In the genomic region with DNA sequence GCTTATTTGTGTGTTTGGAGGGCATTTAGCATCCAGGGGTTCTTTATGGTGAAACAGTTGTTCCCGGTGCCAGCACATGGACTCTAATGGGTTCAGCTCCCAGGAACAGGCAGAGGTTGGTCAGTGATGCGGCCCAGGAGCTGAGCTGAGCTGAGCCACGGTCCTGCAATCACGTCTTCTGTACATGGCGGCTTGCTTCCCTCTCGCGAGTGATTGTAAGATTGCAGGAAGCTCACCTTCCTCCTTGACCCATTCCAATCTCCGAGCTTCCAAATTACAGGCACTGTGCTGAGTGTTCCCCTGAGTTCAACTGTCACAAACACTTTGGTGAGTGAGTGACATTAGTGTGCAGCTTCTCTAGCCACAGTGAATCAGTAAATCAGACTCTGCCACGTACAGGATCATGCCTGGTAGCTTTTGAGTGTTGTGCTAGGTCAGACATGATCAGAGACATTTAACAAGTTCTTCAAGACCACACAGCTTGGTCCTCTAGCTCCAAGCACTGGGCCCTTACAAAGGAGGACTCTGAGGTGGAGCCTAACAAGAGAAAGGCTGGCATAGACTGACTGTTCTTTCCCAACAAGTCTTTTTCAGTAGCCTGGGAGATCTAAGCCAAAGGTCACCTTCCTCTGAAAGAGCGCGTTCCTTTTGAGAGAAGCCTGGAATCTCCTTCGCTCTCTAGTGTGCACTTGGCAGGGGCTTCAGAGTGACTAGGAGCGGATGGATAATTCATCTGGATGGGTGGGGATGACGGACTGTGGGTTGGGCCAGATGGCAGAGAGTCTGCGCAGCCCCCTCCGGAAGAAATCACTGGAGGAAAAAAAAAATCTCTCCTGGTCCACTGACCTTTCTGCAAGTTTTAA, we compare ENCODE assay signal across 9 mouse cellular contexts.
DNase-seq lines count a peak whose midpoint lies in the region; ATAC-seq and TF ChIP-seq lines count a peak whose summit lies in the region.
"Had no signal": no experiment of that assay in that cellular context is flagged by ENCODE, and none has a peak within 500 bp of the region (broad histone marks: within the 10 kb centered on the region; RNA-seq: fewer than 3 reads in every experiment).

No protein-coding gene starts in this region.

- DNase-seq in kidney, adult 11 months = peak; percentile 53
- no peak for DNase-seq in forebrain, postnatal 0 days
- DNase-seq in limb, embryonic 10.5 days (ENCODE audit: low spot score) = no peak
- DNase-seq in stomach, postnatal 0 days (ENCODE audit: low spot score) = no peak
- DNase-seq in urinary bladder, adult 18-20 months (ENCODE audit: low spot score in 2 of 2) = no peak
- DNase-seq in thymus, postnatal 14 days = no peak
- DNase-seq in cerebellum, adult 2 months = no peak
- DNase-seq: thymus, postnatal 4 days had no signal

- 30% methylated on average over 16 of the region's 16 CpGs for WGBS in kidney, embryonic 14.5 days
- 24% methylated on average over 16 of the region's 16 CpGs for WGBS in forebrain, postnatal 0 days
- 21% methylated on average over 16 of the region's 16 CpGs for WGBS in limb, embryonic 10.5 days
- WGBS in stomach, postnatal 0 days = 36% methylated on average over 16 of the region's 16 CpGs
- 70% methylated on average over 16 of the region's 16 CpGs for WGBS in cerebellum, adult 2 months

- H3K9ac ChIP-seq in kidney, embryonic 14.5 days (ENCODE audit: low read depth, low read length) = no peak overlapping the region
- H3K9ac ChIP-seq in forebrain, postnatal 0 days = no peak overlapping the region
- no peak overlapping the region for H3K9ac ChIP-seq in stomach, postnatal 0 days (ENCODE audit: low read length)

- TF ChIP-seq CTCF in forebrain, postnatal 0 days (IDR thresholded peaks at IDR 0.05; ENCODE audit: low read depth) = peak; percentile 35
- peak; percentile 16; the same call in 1 of the 2 replicates for TF ChIP-seq CTCF in stomach, postnatal 0 days (IDR thresholded peaks at IDR 0.05; ENCODE audit: low read depth)
- no peak for TF ChIP-seq CTCF in cerebellum, adult 2 months (IDR thresholded peaks at IDR 0.05; ENCODE audit: borderline replicate concordance, insufficient read depth, low read depth, low read length)

- no peak overlapping the region for H3K4me3 ChIP-seq in kidney, embryonic 14.5 days (ENCODE audit: low read length)
- H3K4me3 ChIP-seq in forebrain, postnatal 0 days (ENCODE audit: low read depth, low read length) = no peak overlapping the region
- H3K4me3 ChIP-seq in limb, embryonic 10.5 days = 0 out of 2 replicates have a peak overlapping the region, but pooled peaks have one; percentile 12
- H3K4me3 ChIP-seq in stomach, postnatal 0 days (ENCODE audit: low read depth, low read length) = no peak overlapping the region
- H3K4me3 ChIP-seq in cerebellum, adult 2 months (replicated peaks; ENCODE audit: insufficient read depth, low read depth, low read length) = no peak overlapping the region

- TF ChIP-seq EP300 in stomach, postnatal 0 days (optimal IDR thresholded peaks at IDR 0.05) = no peak

- no peaks in the 10 kb centered on the region for H3K4me1 ChIP-seq in kidney, embryonic 14.5 days (ENCODE audit: control insufficient read depth, insufficient read depth, low read length)
- H3K4me1 ChIP-seq in forebrain, postnatal 0 days (ENCODE audit: insufficient read depth) = peaks cover 21% of the 10 kb centered on the region; the same call in 1 of the 2 replicates
- peaks cover 25% of the 10 kb centered on the region for H3K4me1 ChIP-seq in limb, embryonic 10.5 days
- H3K4me1 ChIP-seq in stomach, postnatal 0 days (replicated peaks; ENCODE audit: control insufficient read depth, insufficient read depth) = peaks cover 2% of the 10 kb centered on the region; the same call in 1 of the 2 replicates
- H3K4me1 ChIP-seq in cerebellum, adult 2 months (ENCODE audit: control insufficient read depth, insufficient read depth, low read length) = peaks cover 31% of the 10 kb centered on the region

- H3K27ac ChIP-seq in kidney, embryonic 14.5 days (ENCODE audit: low read depth, low read length) = no peak overlapping the region
- no peak overlapping the region for H3K27ac ChIP-seq in forebrain, postnatal 0 days (ENCODE audit: low read depth, low read length)
- no peak overlapping the region for H3K27ac ChIP-seq in limb, embryonic 10.5 days
- H3K27ac ChIP-seq in stomach, postnatal 0 days (replicated peaks) = no peak overlapping the region
- H3K27ac ChIP-seq in cerebellum, adult 2 months (ENCODE audit: insufficient read depth, low read length) = no peak overlapping the region

- no peaks in the 10 kb centered on the region for H3K27me3 ChIP-seq in kidney, embryonic 14.5 days (ENCODE audit: control insufficient read depth, insufficient read depth, low read length)
- no peaks in the 10 kb centered on the region for H3K27me3 ChIP-seq in forebrain, postnatal 0 days (ENCODE audit: insufficient read depth, low read length)
- peaks cover 58% of the 10 kb centered on the region for H3K27me3 ChIP-seq in limb, embryonic 10.5 days (ENCODE audit: low read depth, poor library complexity, severe bottlenecking)
- no peaks in the 10 kb centered on the region for H3K27me3 ChIP-seq in stomach, postnatal 0 days (ENCODE audit: control insufficient read depth, insufficient read depth, low read length)
- H3K27me3 ChIP-seq in cerebellum, adult 2 months (ENCODE audit: control insufficient read depth, insufficient read depth, low read length) = no peaks in the 10 kb centered on the region

- TF ChIP-seq POLR2A in cerebellum, adult 2 months (IDR thresholded peaks at IDR 0.05; ENCODE audit: borderline replicate concordance, insufficient read depth, low read length) = no peak

- H3K36me3 ChIP-seq in kidney, embryonic 14.5 days (ENCODE audit: control insufficient read depth, insufficient read depth, low read length) = no peaks in the 10 kb centered on the region
- H3K36me3 ChIP-seq in forebrain, postnatal 0 days (ENCODE audit: insufficient read depth) = no peaks in the 10 kb centered on the region
- no peaks in the 10 kb centered on the region for H3K36me3 ChIP-seq in limb, embryonic 10.5 days
- H3K36me3 ChIP-seq in stomach, postnatal 0 days (ENCODE audit: control insufficient read depth, insufficient read depth, low read length) = no peaks in the 10 kb centered on the region

- no peaks in the 10 kb centered on the region for H3K9me3 ChIP-seq in kidney, embryonic 14.5 days (ENCODE audit: control insufficient read depth, low read length)
- no peaks in the 10 kb centered on the region for H3K9me3 ChIP-seq in forebrain, postnatal 0 days (ENCODE audit: low read length)
- H3K9me3 ChIP-seq in limb, embryonic 10.5 days (replicated peaks) = no peaks in the 10 kb centered on the region
- no peaks in the 10 kb centered on the region for H3K9me3 ChIP-seq in stomach, postnatal 0 days (ENCODE audit: control insufficient read depth, low read length)

- H3K4me2 ChIP-seq in kidney, embryonic 14.5 days (replicated peaks; ENCODE audit: low read depth, low read length) = no peak overlapping the region
- no peak overlapping the region for H3K4me2 ChIP-seq in forebrain, postnatal 0 days (ENCODE audit: low read depth)
- H3K4me2 ChIP-seq in stomach, postnatal 0 days (replicated peaks; ENCODE audit: low read depth) = no peak overlapping the region

- ATAC-seq in kidney, embryonic 14.5 days (ENCODE audit: low FRiP score, low TSS enrichment) = no peak
- ATAC-seq in forebrain, postnatal 0 days = peak; percentile 34
- no peak for ATAC-seq in stomach, postnatal 0 days (ENCODE audit: low FRiP score, low TSS enrichment)
